Mouse (Mus musculus): ENCODE measurements around the gene Racgap1. TPM values are rescaled to one million over a fixed set of nuclear protein-coding genes. Genes with fewer than 3 reads are reported as not detected.

Gene Racgap1
- polyA plus RNA-seq, 1 experiment from 2014 or later, result 35.9 TPM

- H3K9me3 ChIP-seq (ENCODE audit: control insufficient read depth, low read length), result no peaks in the 10 kb centered on the region
- TF ChIP-seq EP300 (optimal IDR thresholded peaks at IDR 0.05) (no peak), CTCF (IDR thresholded peaks at IDR 0.05; ENCODE audit: low read depth) (no peak)
- H3K27ac ChIP-seq (replicated peaks), result no peak overlapping the region
- peaks cover 27% of the 10 kb centered on the region for H3K27me3 ChIP-seq (ENCODE audit: control insufficient read depth, insufficient read depth, low read length)
- no peaks in the 10 kb centered on the region for H3K36me3 ChIP-seq (ENCODE audit: control insufficient read depth, insufficient read depth, low read length)
- H3K4me3 ChIP-seq (ENCODE audit: low read depth, low read length), result peak overlapping the region; percentile 31; the same call in 1 of the 2 replicates
- peak overlapping the region; percentile 46 for H3K4me2 ChIP-seq (replicated peaks; ENCODE audit: low read depth)
- H3K4me1 ChIP-seq (replicated peaks; ENCODE audit: control insufficient read depth, insufficient read depth), result 0 out of 2 replicates have a peak, but pooled peaks cover 3% of the 10 kb centered on the region
- H3K9ac ChIP-seq (ENCODE audit: low read length), result no peak overlapping the region
- DNase-seq (ENCODE audit: low spot score) (peak; percentile 35), ATAC-seq (ENCODE audit: low FRiP score, low TSS enrichment) (peak; percentile 36; the same call in 1 of the 2 replicates)
- 2% methylated on average over 24 of the region's 24 CpGs for whole genome bisulfite sequencing
These were observed 66.9 kb downstream of the Racgap1 start for GRCm38 (mm10) chr15:99584407-99585202.

- 0 out of 2 replicates have a peak, but pooled peaks cover 3% of the 10 kb centered on the region for H3K4me1 ChIP-seq (replicated peaks; ENCODE audit: control insufficient read depth, insufficient read depth)
- whole genome bisulfite sequencing, result 3% methylated on average over 49 of the region's 54 CpGs
These were observed 67.8 kb downstream of the Racgap1 start for GRCm38 (mm10) chr15:99583463-99584344.

GRCm38 (mm10) chr15:99578802-99579485, 72.5 kb downstream of the Racgap1 start, which contains the start of gene Aqp2:
Gene Aqp2, plus strand, starts transcription at chr15:99579055.
- no peaks in the 10 kb centered on the region for H3K4me1 ChIP-seq (replicated peaks; ENCODE audit: control insufficient read depth, insufficient read depth)
- no peak for DNase-seq (ENCODE audit: low spot score)
- H3K36me3 ChIP-seq (ENCODE audit: control insufficient read depth, insufficient read depth, low read length), result no peaks in the 10 kb centered on the region
- no peak for TF ChIP-seq EP300 (optimal IDR thresholded peaks at IDR 0.05)
- TF ChIP-seq CTCF (IDR thresholded peaks at IDR 0.05; ENCODE audit: low read depth), result no peak
- no peak within 1 kb of the TSS for H3K27ac ChIP-seq (replicated peaks)
- ATAC-seq (ENCODE audit: low FRiP score, low TSS enrichment), result no peak
- no peak within 1 kb of the TSS for H3K9ac ChIP-seq (ENCODE audit: low read length)
- peaks cover 11% of the 10 kb centered on the region; the same call in 1 of the 2 replicates for H3K27me3 ChIP-seq (ENCODE audit: control insufficient read depth, insufficient read depth, low read length)
- H3K4me2 ChIP-seq (replicated peaks; ENCODE audit: low read depth), result no peak within 1 kb of the TSS
- 84% methylated on average over 26 of the region's 26 CpGs for WGBS
- H3K9me3 ChIP-seq (ENCODE audit: control insufficient read depth, low read length), result no peaks in the 10 kb centered on the region
- no peak within 1 kb of the TSS for H3K4me3 ChIP-seq (ENCODE audit: low read depth, low read length)

More at GRCm38 (mm10) chr15:99583463-99584344, 67.8 kb downstream of the Racgap1 start:
- peak overlapping the region; percentile 31 for H3K4me3 ChIP-seq (ENCODE audit: low read depth, low read length)
- H3K27ac ChIP-seq (replicated peaks), result no peak overlapping the region
- TF ChIP-seq CTCF (IDR thresholded peaks at IDR 0.05; ENCODE audit: low read depth) (0 out of 2 replicates have a peak, but pooled peaks have one; percentile 5), EP300 (optimal IDR thresholded peaks at IDR 0.05) (no peak)
- no peaks in the 10 kb centered on the region for H3K36me3 ChIP-seq (ENCODE audit: control insufficient read depth, insufficient read depth, low read length)
- H3K4me2 ChIP-seq (replicated peaks; ENCODE audit: low read depth), result peak overlapping the region; percentile 46
- H3K9ac ChIP-seq (ENCODE audit: low read length), result peak overlapping the region; percentile 35; the same call in 1 of the 2 replicates
- DNase-seq (ENCODE audit: low spot score) (peak; percentile 52), ATAC-seq (ENCODE audit: low FRiP score, low TSS enrichment) (0 out of 2 replicates have a peak, but pooled peaks have one; percentile 13)
- peaks cover 25% of the 10 kb centered on the region; the same call in 1 of the 2 replicates for H3K27me3 ChIP-seq (ENCODE audit: control insufficient read depth, insufficient read depth, low read length)
- H3K9me3 ChIP-seq (ENCODE audit: control insufficient read depth, low read length), result no peaks in the 10 kb centered on the region

Other genes starting within 250 kb of the Racgap1 start
- gene Nckap5l, start 193.9 kb downstream of the Racgap1 start, polyA plus RNA-seq (2015; fragmentation: Nextera tagmentation; extraction: Ambion mirVana), result 2.1 and 2.4 TPM in 2 replicates
- 9.3 and 10.4 TPM in 2 replicates for gene Bcdin3d, start 176.9 kb downstream of the Racgap1 start, polyA plus RNA-seq (2015; fragmentation: Nextera tagmentation; extraction: Ambion mirVana)
- 0.62 and 0.81 TPM in 2 replicates for gene Faim2, start 123.5 kb downstream of the Racgap1 start, polyA plus RNA-seq (2015; fragmentation: Nextera tagmentation; extraction: Ambion mirVana)
- gene Aqp2, start 72.6 kb downstream of the Racgap1 start, polyA plus RNA-seq (2015; fragmentation: Nextera tagmentation; extraction: Ambion mirVana), result not detected in 2 replicates
- gene Aqp5, start 60.9 kb downstream of the Racgap1 start, polyA plus RNA-seq (2015; fragmentation: Nextera tagmentation; extraction: Ambion mirVana), result 0.72 and 1.9 TPM in 2 replicates
- gene Aqp6, start 50.3 kb downstream of the Racgap1 start, polyA plus RNA-seq (2015; fragmentation: Nextera tagmentation; extraction: Ambion mirVana), result not detected in 2 replicates
- gene Asic1, start 18.7 kb upstream of the Racgap1 start, polyA plus RNA-seq (2015; fragmentation: Nextera tagmentation; extraction: Ambion mirVana), result 1.0 and 1.2 TPM in 2 replicates
- 10.9 and 11.6 TPM in 2 replicates for gene Smarcd1, start 50.5 kb upstream of the Racgap1 start, polyA plus RNA-seq (2015; fragmentation: Nextera tagmentation; extraction: Ambion mirVana)
- 1.0 and 2.5 TPM in 2 replicates for gene Gm17349, start 53.8 kb upstream of the Racgap1 start, polyA plus RNA-seq (2015; fragmentation: Nextera tagmentation; extraction: Ambion mirVana)
- gene Gpd1, start 65.9 kb upstream of the Racgap1 start, polyA plus RNA-seq (2015; fragmentation: Nextera tagmentation; extraction: Ambion mirVana), result 6.8 and 7.9 TPM in 2 replicates
- gene Cox14, start 74.0 kb upstream of the Racgap1 start, polyA plus RNA-seq (2015; fragmentation: Nextera tagmentation; extraction: Ambion mirVana), result 199 and 206 TPM in 2 replicates
- 32.2 and 33.6 TPM in 2 replicates for gene Cers5, start 121.2 kb upstream of the Racgap1 start, polyA plus RNA-seq (2015; fragmentation: Nextera tagmentation; extraction: Ambion mirVana)
- 70.1 and 77.1 TPM in 2 replicates for gene Lima1, start 223.8 kb upstream of the Racgap1 start, polyA plus RNA-seq (2015; fragmentation: Nextera tagmentation; extraction: Ambion mirVana)